Mouse (Mus musculus) embryonic fibroblast, embryonic 13.5 days (primary cell): ENCODE measurements around the gene Sik3.

Experiments used
- CTCF ChIP-seq: IDR thresholded peaks from 2 replicates; pipeline ENCODE4 v1.5.1; 2011; ENCODE audit warnings: mild to moderate bottlenecking, control low read depth, low read length, moderate library complexity, borderline replicate concordance; ENCODE audit not compliant: insufficient read depth
- POLR2A ChIP-seq: IDR thresholded peaks from 2 replicates; pipeline ENCODE4 v1.6.1; 2011; ENCODE audit warnings: low read depth, mild to moderate bottlenecking, control low read depth, low read length, moderate library complexity

DNA sequence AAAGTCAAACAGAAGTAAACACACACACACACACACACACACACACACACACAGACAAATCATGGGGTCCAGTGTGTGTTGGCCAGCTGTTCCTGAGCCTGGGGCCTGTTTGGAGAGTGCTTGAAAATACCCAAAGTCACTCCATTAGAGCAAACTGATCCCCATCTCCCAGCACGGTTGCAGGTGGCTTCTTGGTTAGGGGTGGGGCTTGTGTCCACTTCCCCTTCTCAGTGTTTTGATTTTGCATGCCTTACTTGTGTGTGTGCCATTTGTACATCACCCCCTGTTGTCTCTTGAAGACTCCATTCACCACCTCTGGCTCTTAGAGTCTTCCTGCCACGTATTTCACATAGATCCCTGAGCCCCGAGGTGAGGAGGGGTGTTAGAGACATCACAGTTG lies 45.4 kb downstream of the Sik3 start:
- TF ChIP-seq CTCF (no peak), POLR2A (no peak)
